Mouse (Mus musculus): ENCODE measurements at regions not wholly inside any gene's neighbourhood (a gene's known extent, or its start where the extent isn't known, plus 50 kb on each side); places are given as distances from the start of the nearest gene placed in this dataset.

GRCm38 (mm10) chr3:110746273-110746672 lies 495.5 kb upstream of the Prmt6 start:
- H3K4me2 ChIP-seq (replicated peaks; ENCODE audit: low read depth) = no peak overlapping the region
- no peaks in the 10 kb centered on the region for H3K36me3 ChIP-seq (ENCODE audit: control insufficient read depth, insufficient read depth)
- no peak for ATAC-seq
- 40% methylated on average over 2 of the region's 2 CpGs for WGBS
- no peak for TF ChIP-seq CTCF (IDR thresholded peaks at IDR 0.05; ENCODE audit: low read depth)
- H3K27ac ChIP-seq (ENCODE audit: low read depth, low read length) = no peak overlapping the region
- no peaks in the 10 kb centered on the region for H3K4me1 ChIP-seq (replicated peaks; ENCODE audit: control insufficient read depth, insufficient read depth, low read length)
- H3K4me3 ChIP-seq (ENCODE audit: low read depth, low read length) = no peak overlapping the region
- H3K9me3 ChIP-seq (ENCODE audit: control insufficient read depth) = no peaks in the 10 kb centered on the region
- H3K9ac ChIP-seq (ENCODE audit: low read depth, low read length) = no peak overlapping the region
- no peaks in the 10 kb centered on the region for H3K27me3 ChIP-seq (replicated peaks; ENCODE audit: control insufficient read depth, insufficient read depth, low read length)

GRCm38 (mm10) chr3:110700122-110700521 lies 449.3 kb upstream of the Prmt6 start:
- Histone ChIP-seq H3K4me1 (replicated peaks; ENCODE audit: control insufficient read depth, insufficient read depth, low read length) (no peaks in the 10 kb centered on the region), H3K9ac (ENCODE audit: low read depth, low read length) (no peak overlapping the region), H3K27ac (ENCODE audit: low read depth, low read length) (no peak overlapping the region), H3K9me3 (ENCODE audit: control insufficient read depth) (no peaks in the 10 kb centered on the region), H3K27me3 (replicated peaks; ENCODE audit: control insufficient read depth, insufficient read depth, low read length) (no peaks in the 10 kb centered on the region), H3K4me2 (replicated peaks; ENCODE audit: low read depth) (no peak overlapping the region), H3K36me3 (ENCODE audit: control insufficient read depth, insufficient read depth) (no peaks in the 10 kb centered on the region), H3K4me3 (ENCODE audit: low read depth, low read length) (no peak overlapping the region)
- TF ChIP-seq CTCF (IDR thresholded peaks at IDR 0.05; ENCODE audit: low read depth) = no peak
- no peak for ATAC-seq
- 73% methylated on average over 4 of the region's 4 CpGs for WGBS

DNA sequence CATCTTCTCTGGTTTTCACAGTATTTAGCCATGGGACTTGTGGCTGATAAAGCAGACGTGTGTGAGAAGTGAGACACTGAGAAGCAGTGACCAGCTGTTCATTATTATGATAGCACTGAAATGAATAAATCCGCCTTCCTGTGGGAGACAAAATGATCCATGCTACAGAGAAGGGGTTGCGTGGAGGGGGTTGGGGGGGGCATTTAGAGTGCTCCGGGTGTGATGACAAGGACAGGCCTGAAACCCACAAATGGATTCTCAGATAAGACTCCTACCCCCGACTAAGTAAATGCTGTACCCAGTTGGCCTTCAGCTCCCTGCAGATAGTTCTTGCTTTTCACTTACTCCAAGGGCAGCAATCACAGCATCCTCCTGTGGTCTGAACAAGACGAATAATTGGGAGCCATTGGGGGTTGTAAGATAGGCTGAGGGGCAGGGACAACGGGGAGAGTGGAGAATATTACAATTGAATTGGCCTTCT lies 416.8 kb upstream of the Prmt6 start:
- Histone ChIP-seq H3K27ac (ENCODE audit: low read depth, low read length) (no peak overlapping the region), H3K4me2 (replicated peaks; ENCODE audit: low read depth) (no peak overlapping the region), H3K9ac (ENCODE audit: low read depth, low read length) (no peak overlapping the region), H3K27me3 (replicated peaks; ENCODE audit: control insufficient read depth, insufficient read depth, low read length) (no peaks in the 10 kb centered on the region), H3K36me3 (ENCODE audit: control insufficient read depth, insufficient read depth) (no peaks in the 10 kb centered on the region), H3K4me3 (ENCODE audit: low read depth, low read length) (no peak overlapping the region), H3K4me1 (replicated peaks; ENCODE audit: control insufficient read depth, insufficient read depth, low read length) (no peaks in the 10 kb centered on the region), H3K9me3 (ENCODE audit: control insufficient read depth) (no peaks in the 10 kb centered on the region)
- WGBS = 56% methylated on average over 7 of the region's 7 CpGs
- TF ChIP-seq CTCF (IDR thresholded peaks at IDR 0.05; ENCODE audit: low read depth) = no peak
- no peak for ATAC-seq

DNA sequence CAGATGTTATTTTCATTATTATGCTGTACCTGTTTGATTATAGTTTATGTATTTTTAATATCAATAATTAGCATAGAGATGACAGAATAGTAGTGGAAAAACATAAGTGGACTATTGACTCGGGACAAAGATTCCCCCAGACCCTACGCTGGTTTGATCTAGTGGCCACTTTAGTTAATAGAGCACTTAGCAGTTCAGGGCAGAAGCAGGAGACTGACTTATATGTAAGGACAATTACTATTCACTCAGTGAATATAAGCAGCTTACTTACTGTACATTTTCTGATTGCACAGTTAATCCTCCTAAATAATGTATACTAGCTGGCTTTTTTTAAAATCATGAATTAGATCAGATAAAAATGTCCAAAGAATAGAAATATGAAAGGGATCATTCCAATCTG lies 416.2 kb upstream of the Prmt6 start:
- H3K4me3 ChIP-seq (ENCODE audit: low read depth, low read length) = no peak overlapping the region
- H3K9ac ChIP-seq (ENCODE audit: low read depth, low read length) = no peak overlapping the region
- no peak overlapping the region for H3K27ac ChIP-seq (ENCODE audit: low read depth, low read length)
- WGBS = 76% methylated on average over 2 of the region's 2 CpGs
- TF ChIP-seq CTCF (IDR thresholded peaks at IDR 0.05; ENCODE audit: low read depth) = no peak
- no peaks in the 10 kb centered on the region for H3K9me3 ChIP-seq (ENCODE audit: control insufficient read depth)
- no peak for ATAC-seq
- no peaks in the 10 kb centered on the region for H3K27me3 ChIP-seq (replicated peaks; ENCODE audit: control insufficient read depth, insufficient read depth, low read length)
- no peaks in the 10 kb centered on the region for H3K4me1 ChIP-seq (replicated peaks; ENCODE audit: control insufficient read depth, insufficient read depth, low read length)
- no peaks in the 10 kb centered on the region for H3K36me3 ChIP-seq (ENCODE audit: control insufficient read depth, insufficient read depth)
- no peak overlapping the region for H3K4me2 ChIP-seq (replicated peaks; ENCODE audit: low read depth)

- Histone ChIP-seq H3K36me3 (ENCODE audit: control insufficient read depth, insufficient read depth) (no peaks in the 10 kb centered on the region), H3K4me1 (replicated peaks; ENCODE audit: control insufficient read depth, insufficient read depth, low read length) (no peaks in the 10 kb centered on the region), H3K27me3 (replicated peaks; ENCODE audit: control insufficient read depth, insufficient read depth, low read length) (no peaks in the 10 kb centered on the region), H3K4me2 (replicated peaks; ENCODE audit: low read depth) (no peak overlapping the region), H3K27ac (ENCODE audit: low read depth, low read length) (no peak overlapping the region), H3K9me3 (ENCODE audit: control insufficient read depth) (no peaks in the 10 kb centered on the region), H3K4me3 (ENCODE audit: low read depth, low read length) (no peak overlapping the region), H3K9ac (ENCODE audit: low read depth, low read length) (no peak overlapping the region)
- WGBS = 74% methylated on average over 4 of the region's 4 CpGs
- no peak for TF ChIP-seq CTCF (IDR thresholded peaks at IDR 0.05; ENCODE audit: low read depth)
- ATAC-seq = no peak
Observed at GRCm38 (mm10) chr3:110657495-110658105, 406.8 kb upstream of the Prmt6 start.

DNA sequence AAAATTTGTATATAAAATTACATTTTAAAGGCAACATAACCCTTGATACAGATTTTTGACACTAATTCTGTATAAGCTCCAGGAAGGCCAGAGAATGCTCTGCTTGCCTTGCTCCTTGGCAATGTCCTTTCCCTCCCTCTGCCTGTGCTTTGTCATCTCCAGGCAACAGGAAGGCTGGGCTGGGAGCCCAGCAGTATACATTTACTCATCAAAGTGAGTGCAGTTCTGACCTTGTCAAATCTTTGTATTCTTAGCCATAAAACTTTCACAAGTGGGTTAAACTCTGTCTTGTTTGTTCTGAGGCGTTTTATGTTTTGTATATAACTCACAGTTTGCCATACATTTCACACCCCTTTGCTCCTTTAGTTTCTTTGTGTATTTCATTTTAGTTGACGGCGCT lies 375.5 kb upstream of the Prmt6 start:
- ATAC-seq = no peak

More for the DNA sequence above, 375.5 kb upstream of the Prmt6 start:
- WGBS = 43% methylated on average over 3 of the region's 3 CpGs
- no peaks in the 10 kb centered on the region for H3K4me1 ChIP-seq (replicated peaks; ENCODE audit: control insufficient read depth, insufficient read depth, low read length)
- no peaks in the 10 kb centered on the region for H3K9me3 ChIP-seq (ENCODE audit: control insufficient read depth)
- H3K4me3 ChIP-seq (ENCODE audit: low read depth, low read length) = no peak overlapping the region
- no peaks in the 10 kb centered on the region for H3K27me3 ChIP-seq (replicated peaks; ENCODE audit: control insufficient read depth, insufficient read depth, low read length)
- no peak for TF ChIP-seq CTCF (IDR thresholded peaks at IDR 0.05; ENCODE audit: low read depth)
- no peak overlapping the region for H3K27ac ChIP-seq (ENCODE audit: low read depth, low read length)
- no peak overlapping the region for H3K4me2 ChIP-seq (replicated peaks; ENCODE audit: low read depth)
- H3K9ac ChIP-seq (ENCODE audit: low read depth, low read length) = no peak overlapping the region
- H3K36me3 ChIP-seq (ENCODE audit: control insufficient read depth, insufficient read depth) = no peaks in the 10 kb centered on the region
